Mouse (Mus musculus) adrenal gland, adult 10 weeks (tissue): ENCODE data around the gene Nudt12. TPM values are rescaled to one million over a fixed set of nuclear protein-coding genes. Genes with fewer than 3 reads are reported as not detected.

ENCODE experiments used
- polyA plus RNA-seq: library from polyadenylated mRNA; stranded (reverse); fragments of 350-450 nt; fragmentation: Illumina TruSeq; extraction: RNeasy Lipid Tissue Mini Kit (QIAGEN cat#74804); gene quantifications from one replicate; pipeline ENCODE4 v1.2.3, GENCODE M21; 2014; ENCODE audit warnings: low read depth, low replicate concordance

Nudt12 gene
- 126 TPM for polyA plus RNA-seq

GRCm38 (mm10) chr17:59013091-59013459 is at the start of gene Nudt12:
TSS of gene Nudt12 (minus strand) at chr17:59013372.

GRCm38 (mm10) chr17:58991275-58991674 is 21.9 kb downstream of the Nudt12 start, which contains the start of gene Pdzph1:
TSS of gene Pdzph1 (minus strand) at chr17:58991375.

Other genes starting within 250 kb of the Nudt12 start
- not detected for gene Pdzph1, start 22.0 kb downstream of the Nudt12 start, polyA plus RNA-seq